Mouse (Mus musculus) hindbrain, embryonic 11.5 days (tissue): ENCODE data around the gene Vma21-ps. TPM values are rescaled to one million over a fixed set of nuclear protein-coding genes. Genes with fewer than 3 reads are reported as not detected.
A peak's percentile ranks its signal among the peaks of the same experiment; 100 is the strongest.

ENCODE experiments used
- ATAC-seq: fragments of 200-750 bp; cut with Nextera tagmentation; 2 replicates; pipeline ENCODE4 v1.8.0; 2017; ENCODE audit warnings: mild to moderate bottlenecking, moderate TSS enrichment, moderate library complexity; ENCODE audit not compliant: low FRiP score
- DNase-seq: peaks from one replicate; pipeline ENCODE4 v3.0.0-alpha.2; 2015; ENCODE audit warnings: low spot score
- H3K27ac ChIP-seq: fragments of 300-500 bp; sonication (generic); 2 replicates; pipeline ENCODE4 v1.5.1; 2014; ENCODE audit warnings: mild to moderate bottlenecking, low read depth, low read length
- H3K27me3 ChIP-seq: fragments of 300-500 bp; sonication (generic); 2 replicates; pipeline ENCODE4 v1.6.1; 2014; ENCODE audit warnings: mild to moderate bottlenecking, low read length, moderate library complexity, mixed read lengths; ENCODE audit not compliant: control insufficient read depth, insufficient read depth
- H3K36me3 ChIP-seq: fragments of 300-500 bp; sonication (generic); 2 replicates; pipeline ENCODE4 v1.6.1; 2014; ENCODE audit warnings: mild to moderate bottlenecking, low read length, moderate library complexity, mixed read lengths; ENCODE audit not compliant: control insufficient read depth, insufficient read depth
- H3K4me1 ChIP-seq: fragments of 300-500 bp; sonication (generic); replicated peaks from 2 replicates; pipeline ENCODE4 v1.6.1; 2014; ENCODE audit warnings: low read length, mixed read lengths; ENCODE audit not compliant: control insufficient read depth, insufficient read depth
- H3K4me2 ChIP-seq: fragments of 300-500 bp; sonication (generic); replicated peaks from 2 replicates; pipeline ENCODE4 v1.6.1; 2014; ENCODE audit warnings: mild to moderate bottlenecking, low read depth, low read length
- H3K4me3 ChIP-seq: fragments of 300-500 bp; sonication (generic); 2 replicates; pipeline ENCODE4 v1.5.1; 2014; ENCODE audit warnings: low read depth, low read length
- H3K9ac ChIP-seq: fragments of 300-500 bp; sonication (generic); 2 replicates; pipeline ENCODE4 v1.6.1; 2014; ENCODE audit warnings: low read depth, low read length
- H3K9me3 ChIP-seq: fragments of 300-500 bp; sonication (generic); 2 replicates; pipeline ENCODE4 v1.6.1; 2016; ENCODE audit warnings: low read length; ENCODE audit not compliant: control insufficient read depth
- WGBS: fragments of 180-500 bp; shearing (Covaris S2); extraction: QIAGEN DNeasy Blood & Tissue Kit; methylation state at CpG from one replicate; pipeline ENCODE4 v1.1.7; 2014; 5-methylcytosine and 5-hydroxymethylcytosine counted together
- polyA plus RNA-seq: library from polyadenylated mRNA; unstranded; fragments of >200 nt; fragmentation: Nextera tagmentation; extraction: Ambion mirVana; gene quantifications from 2 replicates; pipeline ENCODE4 v1.2.1, GENCODE M21; 2014

Gene Vma21-ps
- polyA plus RNA-seq, 1 experiment from 2014 or later = 0.79 TPM

DNA sequence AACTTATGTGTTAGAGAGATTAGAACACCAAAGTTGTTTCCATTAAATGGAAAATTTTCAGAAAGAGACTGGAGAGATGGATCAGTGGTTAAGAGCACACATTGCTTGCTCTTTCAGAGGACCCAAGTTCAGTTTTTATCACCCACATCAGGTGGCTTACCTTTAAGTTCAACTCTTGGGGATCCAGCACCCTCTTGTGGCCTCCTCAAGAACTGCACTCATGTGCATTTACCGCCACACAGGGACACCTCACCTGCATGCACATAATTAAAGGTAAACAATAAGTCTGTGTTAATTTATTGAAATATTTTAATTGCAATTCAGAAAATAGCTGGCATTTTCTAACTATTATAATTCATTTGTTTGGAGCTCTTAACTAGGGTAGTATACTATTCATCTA, 37.3 kb downstream of the Vma21-ps start:
- peak; percentile 35 for DNase-seq
- H3K27me3 ChIP-seq = no peaks in the 10 kb centered on the region
- no peak for ATAC-seq
- H3K4me1 ChIP-seq = no peaks in the 10 kb centered on the region
- WGBS = 91% methylated on average over 1 of the region's 1 CpGs
- H3K36me3 ChIP-seq = peaks cover 10% of the 10 kb centered on the region; the same call in 1 of the 2 replicates
- H3K9ac ChIP-seq = no peak overlapping the region
- no peak overlapping the region for H3K4me3 ChIP-seq
- no peaks in the 10 kb centered on the region for H3K9me3 ChIP-seq
- H3K4me2 ChIP-seq = no peak overlapping the region
- no peak overlapping the region for H3K27ac ChIP-seq

Other genes starting within 250 kb of the Vma21-ps start
- 204 and 218 TPM in 2 replicates for gene Smc2, start 58.0 kb downstream of the Vma21-ps start, polyA plus RNA-seq
- gene Toporsl, start 99.0 kb upstream of the Vma21-ps start, polyA plus RNA-seq = 0.12 TPM in 1 of 2 replicates, not detected in the other